Mouse (Mus musculus) c-Kit-positive CD71-positive TER-119-positive erythroid progenitor cells, embryonic 14.5 days (primary cell): ENCODE results near the gene Rps27l.

ENCODE experiments used
- DNase-seq: peaks from one replicate; pipeline ENCODE4 v3.0.0-alpha.2; 2013; ENCODE audit warnings: low spot score

Rps27l gene

DNA sequence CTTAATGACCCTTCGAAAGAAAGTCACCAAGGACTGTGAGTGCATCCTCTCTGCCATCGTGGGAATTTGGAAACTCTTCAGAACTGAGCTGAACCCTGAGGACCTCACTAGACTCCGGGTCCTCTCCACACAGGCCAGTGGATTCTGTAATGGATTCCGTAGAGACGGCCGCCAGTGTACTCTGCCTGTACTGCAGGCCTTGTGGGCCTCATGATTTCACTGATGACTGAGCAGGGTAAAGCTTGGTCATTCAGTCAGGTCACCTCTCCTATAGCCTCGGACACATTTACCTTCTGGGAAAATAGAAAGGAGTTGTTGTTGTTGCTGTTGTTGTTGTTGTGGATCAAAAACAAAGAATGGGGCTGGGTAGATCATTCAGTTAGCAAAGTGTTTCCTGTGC is 36.2 kb downstream of the Rps27l start:
- no peak for DNase-seq

DNA sequence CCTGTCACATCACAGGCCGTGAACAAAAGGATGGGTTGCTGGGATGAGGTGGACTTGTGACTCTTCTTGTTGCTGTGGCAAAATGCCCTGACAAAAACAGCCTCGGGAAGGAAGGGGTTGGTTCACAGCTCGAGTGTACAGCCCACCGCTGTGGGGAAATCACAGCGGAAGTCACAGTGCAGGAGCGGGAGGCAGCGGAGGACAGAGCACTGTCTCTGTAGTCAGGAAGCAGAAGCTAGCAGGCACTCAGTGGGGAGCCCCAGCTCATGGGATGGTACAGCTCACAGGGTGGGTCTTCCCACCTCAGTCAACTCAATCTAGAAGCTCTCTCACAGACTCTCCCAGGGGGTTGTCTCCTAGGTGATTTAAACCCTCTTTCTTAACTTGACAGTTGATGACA is 39.5 kb downstream of the Rps27l start:
- no peak for DNase-seq

DNA sequence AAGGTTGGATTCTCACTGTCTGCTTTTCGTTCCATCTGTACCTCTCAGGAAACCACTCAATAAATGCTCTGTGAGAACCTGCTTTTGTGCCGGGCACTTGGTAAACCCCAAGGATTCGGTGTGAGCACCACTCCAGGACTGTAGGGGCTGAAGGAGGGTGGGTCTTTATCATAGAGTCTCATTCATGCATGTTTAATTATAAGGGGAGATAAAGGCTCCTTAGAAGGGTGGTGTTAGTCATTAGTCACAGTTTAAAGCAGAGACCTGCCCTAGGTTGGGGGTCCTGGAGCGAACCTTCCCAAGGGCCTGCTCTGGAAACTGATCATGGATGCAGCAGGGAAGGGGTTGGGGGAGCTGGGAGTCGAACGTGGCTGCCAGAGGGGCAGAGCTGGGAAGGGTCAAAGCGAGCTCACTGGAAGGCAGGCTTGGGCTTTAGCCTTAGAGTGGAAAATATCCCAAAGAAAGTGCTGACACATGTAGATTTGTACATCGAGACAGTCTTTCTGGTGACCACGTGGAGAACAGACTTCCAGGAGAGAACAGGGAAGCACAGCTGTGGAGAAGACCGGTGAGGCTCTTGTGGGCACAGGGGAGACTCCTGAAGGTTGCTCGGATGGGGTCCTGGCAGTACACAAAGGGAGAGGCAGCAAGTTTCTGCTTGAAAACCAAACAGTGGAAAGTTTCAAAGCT is 42.5 kb downstream of the Rps27l start:
- peak; percentile 53 for DNase-seq

DNA sequence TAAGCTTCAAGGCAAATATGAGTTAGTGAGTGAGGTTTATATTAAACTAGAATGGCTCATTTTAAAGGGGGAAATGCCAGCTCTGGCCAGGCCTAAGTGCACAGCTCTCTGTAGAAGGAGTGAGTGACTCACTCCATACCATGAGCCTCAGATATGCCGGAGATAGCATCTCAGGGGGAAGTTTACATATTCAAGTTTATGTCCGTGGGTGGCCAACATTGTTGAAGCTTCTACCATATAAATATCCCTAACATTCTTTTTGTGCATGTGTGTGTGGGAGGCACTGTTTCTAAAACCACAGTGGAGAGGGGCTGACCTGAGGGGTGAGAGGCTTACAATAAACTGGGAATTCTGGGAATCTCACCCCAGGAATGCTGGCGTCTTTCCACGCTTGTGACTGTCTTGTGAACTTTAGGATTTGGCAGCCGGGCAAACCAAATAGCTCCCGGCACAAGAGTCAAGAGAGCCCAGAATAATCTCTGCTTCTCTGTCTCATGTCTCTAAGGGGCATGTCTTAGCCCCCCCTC is 43.1 kb downstream of the Rps27l start:
- DNase-seq = no peak

DNA sequence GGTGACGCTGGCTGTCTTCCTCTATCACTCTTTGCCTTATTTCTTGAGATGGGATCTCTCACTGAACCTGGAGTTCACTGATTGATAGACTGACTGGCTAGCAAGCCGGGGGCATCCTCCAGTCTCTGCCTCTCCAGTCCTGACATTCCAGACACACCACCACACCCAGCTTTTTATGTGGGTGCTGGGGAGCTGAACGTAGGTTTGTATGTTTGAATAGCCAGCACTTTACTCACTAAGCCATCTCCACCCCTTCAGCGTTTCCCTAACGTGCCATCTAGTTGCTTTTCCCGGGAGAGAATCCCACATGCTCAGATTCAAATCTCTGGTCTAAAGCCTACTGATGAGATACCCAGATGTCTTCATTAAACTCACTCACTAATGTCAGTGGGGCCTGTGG is 43.7 kb downstream of the Rps27l start:
- DNase-seq = no peak

DNA sequence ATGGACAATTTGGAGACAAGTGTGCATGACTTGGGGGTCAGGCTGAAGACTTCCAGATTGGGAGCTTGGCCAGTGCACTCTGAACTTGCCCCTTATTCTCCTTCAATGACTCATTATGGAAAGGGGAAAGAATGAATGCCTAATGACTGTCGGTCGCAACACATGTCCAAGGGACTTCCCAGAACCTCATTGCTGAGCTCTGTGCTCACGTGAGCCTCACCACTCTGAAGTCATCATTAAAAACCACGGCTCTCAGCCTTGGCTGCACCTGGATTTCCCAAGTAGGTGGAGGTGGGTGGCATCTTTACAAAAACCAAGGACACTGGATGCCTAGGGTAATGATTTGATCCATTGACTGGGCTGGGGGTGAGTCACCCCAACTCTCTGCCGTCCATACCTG is 44.2 kb downstream of the Rps27l start:
- no peak for DNase-seq

DNA sequence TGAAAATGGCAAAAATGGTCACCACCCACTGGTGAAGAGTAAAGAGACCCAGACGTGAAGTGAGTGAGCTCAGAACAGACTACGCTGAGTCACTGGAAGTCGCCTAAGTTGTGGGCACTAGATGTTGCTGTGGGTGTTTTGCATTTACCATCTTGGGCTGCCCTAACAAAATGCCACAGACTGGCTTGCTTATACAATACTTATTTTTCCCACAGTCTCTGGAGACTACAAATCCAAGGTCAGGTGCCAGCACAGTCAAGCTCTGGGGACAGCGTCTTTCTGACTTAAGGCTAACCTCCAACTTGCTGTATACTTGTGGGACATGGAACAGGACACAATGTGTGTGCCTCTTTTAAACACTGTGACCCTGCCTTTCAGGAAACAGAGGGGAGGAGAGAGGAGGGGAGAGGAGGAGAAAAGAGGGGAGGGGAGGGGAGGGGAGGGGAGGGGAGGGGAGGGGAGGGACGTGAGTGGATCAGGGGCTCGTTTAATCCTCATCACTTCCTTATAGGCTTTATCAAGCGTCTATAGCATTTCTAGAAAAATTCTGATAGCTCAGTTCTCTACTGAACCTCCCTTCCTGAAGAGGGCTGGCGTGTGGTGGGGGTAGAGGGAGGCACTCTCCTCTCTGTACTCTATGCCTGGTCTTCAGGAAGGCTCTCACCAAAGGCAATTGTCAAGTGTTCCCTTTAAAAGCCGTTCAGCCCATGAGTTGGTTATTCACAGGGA is 45.3 kb downstream of the Rps27l start:
- no peak for DNase-seq

DNA sequence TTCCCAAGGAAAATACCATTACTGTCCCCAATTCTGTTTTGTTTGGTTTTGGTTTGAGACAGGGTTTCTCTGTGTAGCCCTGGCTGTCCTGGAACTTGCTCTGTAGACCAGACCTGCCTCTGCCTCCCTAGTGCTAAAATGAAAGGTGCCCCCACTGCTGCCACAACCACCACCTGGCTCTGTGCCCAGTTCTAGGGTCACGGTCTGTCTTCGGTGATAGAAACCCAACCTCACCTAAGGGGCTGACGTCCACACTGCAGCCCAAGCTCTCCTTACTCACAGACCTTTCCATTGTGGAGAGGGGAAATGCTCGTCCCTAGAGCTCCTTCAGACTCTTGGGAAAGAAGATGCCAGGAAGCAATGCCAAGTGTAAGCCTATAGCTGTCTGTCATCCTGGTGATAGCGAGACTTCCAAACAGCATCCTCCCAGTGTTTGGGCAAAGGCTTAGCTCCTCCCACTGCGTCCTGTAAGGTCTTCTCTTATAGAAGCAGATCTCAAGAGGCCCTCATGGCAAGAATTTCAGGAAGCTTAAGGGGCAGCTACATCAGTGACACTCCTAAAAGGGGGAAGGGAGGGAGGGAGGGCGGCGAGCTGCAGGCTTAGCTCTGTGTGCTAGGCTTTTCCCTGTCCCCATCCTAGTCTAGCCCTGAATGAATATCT is 46.0 kb downstream of the Rps27l start:
- no peak for DNase-seq
